Mouse (Mus musculus) kidney, embryonic 16.5 days (tissue): Measurements from ENCODE around the gene Amd1. TPM values are rescaled to one million over a fixed set of nuclear protein-coding genes. Genes with fewer than 3 reads are reported as not detected.

Experiments
- ATAC-seq: fragments of 200-750 bp; cut with Nextera tagmentation; 2 replicates; pipeline ENCODE4 v1.8.0; 2017; ENCODE audit warnings: moderate TSS enrichment; ENCODE audit not compliant: low FRiP score, low TSS enrichment
- H3K27ac ChIP-seq: fragments of 300-500 bp; sonication (generic); 2 replicates; pipeline ENCODE4 v1.5.1; 2014; ENCODE audit warnings: low read length
- H3K27me3 ChIP-seq: fragments of 300-500 bp; sonication (generic); 2 replicates; pipeline ENCODE4 v1.6.1; 2014; ENCODE audit warnings: low read length, control low read depth, mixed read lengths; ENCODE audit not compliant: insufficient read depth
- H3K36me3 ChIP-seq: fragments of 300-500 bp; sonication (generic); 2 replicates; pipeline ENCODE4 v1.6.1; 2014; ENCODE audit warnings: low read length, control low read depth, mixed read lengths; ENCODE audit not compliant: insufficient read depth
- H3K4me1 ChIP-seq: fragments of 300-500 bp; sonication (generic); 2 replicates; pipeline ENCODE4 v1.6.1; 2014; ENCODE audit warnings: low read length, control low read depth, mixed read lengths; ENCODE audit not compliant: insufficient read depth
- H3K4me2 ChIP-seq: fragments of 300-500 bp; sonication (generic); replicated peaks from 2 replicates; pipeline ENCODE4 v1.6.1; 2014; ENCODE audit warnings: low read depth, low read length
- H3K4me3 ChIP-seq: fragments of 300-500 bp; sonication (generic); 2 replicates; pipeline ENCODE4 v1.5.1; 2014; ENCODE audit warnings: mild to moderate bottlenecking, low read length
- H3K9ac ChIP-seq: fragments of 300-500 bp; sonication (generic); replicated peaks from 2 replicates; pipeline ENCODE4 v1.6.1; 2014; ENCODE audit warnings: low read length
- H3K9me3 ChIP-seq: fragments of 300-500 bp; sonication (generic); 2 replicates; pipeline ENCODE4 v1.6.1; 2016; ENCODE audit warnings: low read length, control low read depth
- WGBS: fragments of 180-500 bp; shearing (Covaris S2); extraction: QIAGEN DNeasy Blood & Tissue Kit; methylation state at CpG from one replicate; pipeline ENCODE4 v1.1.7; 2014; 5-methylcytosine and 5-hydroxymethylcytosine counted together
- polyA plus RNA-seq: library from polyadenylated mRNA; unstranded; fragments of >200 nt; fragmentation: Nextera tagmentation; extraction: Ambion mirVana; gene quantifications from 2 replicates; pipeline ENCODE4 v1.2.1, GENCODE M21; 2015

Gene Amd1
- polyA plus RNA-seq, 1 experiment from 2014 or later, result 53.1 TPM

DNA sequence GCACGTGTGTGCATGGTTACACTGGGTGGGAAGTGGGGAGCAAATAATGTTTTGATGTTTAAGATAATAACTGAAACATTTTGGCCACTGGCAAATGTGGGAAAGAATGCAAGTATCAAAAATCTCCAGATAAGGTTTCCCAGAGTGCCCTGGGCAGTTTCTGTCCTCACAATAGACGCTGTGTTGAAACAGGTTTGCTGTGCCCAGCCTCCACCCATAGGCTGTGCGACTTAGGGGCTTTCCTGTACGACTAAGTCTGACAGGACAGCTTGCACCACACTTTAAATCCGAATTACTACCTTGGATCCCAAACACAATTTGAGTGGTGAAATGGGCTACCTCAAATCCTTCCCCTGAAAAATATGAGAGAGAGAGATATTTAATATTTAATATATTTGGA is 23.7 kb downstream of the Amd1 start:
- WGBS, result 61% methylated on average over 5 of the region's 5 CpGs
- no peaks in the 10 kb centered on the region for H3K9me3 ChIP-seq

DNA sequence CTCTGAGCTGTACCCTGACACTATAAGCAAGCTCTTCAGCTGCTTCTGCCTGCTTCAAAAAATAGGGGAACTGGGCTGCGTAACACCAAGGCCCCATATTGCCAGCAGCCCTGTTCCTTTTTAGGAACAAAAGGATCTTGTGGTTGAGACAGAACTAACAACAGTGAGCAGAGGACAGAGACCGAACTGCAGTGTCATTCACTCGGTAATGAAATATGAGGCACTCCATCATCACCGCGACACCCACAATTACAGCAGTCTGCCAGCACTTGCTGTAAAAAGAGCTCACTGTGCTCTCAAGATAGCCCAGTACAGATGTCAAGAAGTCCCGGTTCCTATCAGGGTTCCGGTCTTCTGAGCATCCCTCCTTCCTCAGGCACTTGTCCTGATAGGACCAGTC is 26.0 kb downstream of the Amd1 start:
- ATAC-seq, result no peak
- Histone ChIP-seq H3K4me1 (no peaks in the 10 kb centered on the region), H3K4me3 (no peak overlapping the region), H3K9ac (no peak overlapping the region), H3K27ac (no peak overlapping the region), H3K36me3 (no peaks in the 10 kb centered on the region), H3K9me3 (no peaks in the 10 kb centered on the region), H3K4me2 (no peak overlapping the region), H3K27me3 (no peaks in the 10 kb centered on the region)
- 63% methylated on average over 7 of the region's 7 CpGs for WGBS

More for the DNA sequence above, 23.7 kb downstream of the Amd1 start:
- no peak for ATAC-seq
- no peak overlapping the region for H3K4me2 ChIP-seq
- H3K36me3 ChIP-seq, result no peaks in the 10 kb centered on the region
- H3K4me3 ChIP-seq, result no peak overlapping the region
- no peaks in the 10 kb centered on the region for H3K27me3 ChIP-seq
- H3K27ac ChIP-seq, result no peak overlapping the region
- H3K4me1 ChIP-seq, result no peaks in the 10 kb centered on the region
- H3K9ac ChIP-seq, result no peak overlapping the region

DNA sequence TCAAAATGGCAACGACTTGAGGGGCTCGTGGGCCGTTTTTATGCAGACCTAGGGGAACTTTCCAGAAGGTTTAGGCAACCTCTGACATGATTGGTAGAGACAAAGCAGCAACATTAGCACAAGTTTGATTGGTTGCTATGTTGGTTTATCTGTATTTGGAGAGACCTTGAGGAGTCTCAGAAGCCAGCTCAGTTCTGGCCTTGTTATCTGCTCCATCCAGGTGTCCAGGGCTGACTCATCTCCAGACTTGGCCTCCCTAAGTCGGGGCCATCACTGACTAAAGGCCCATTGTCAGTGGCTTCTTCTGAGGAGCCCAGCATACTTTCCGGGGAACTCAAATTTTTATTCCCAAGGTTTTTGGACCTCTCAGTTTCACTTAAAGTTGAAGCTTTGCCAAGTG is 28.0 kb downstream of the Amd1 start:
- Histone ChIP-seq H3K36me3 (no peaks in the 10 kb centered on the region), H3K9ac (no peak overlapping the region), H3K4me2 (no peak overlapping the region), H3K27me3 (no peaks in the 10 kb centered on the region), H3K9me3 (no peaks in the 10 kb centered on the region), H3K27ac (no peak overlapping the region), H3K4me3 (no peak overlapping the region), H3K4me1 (no peaks in the 10 kb centered on the region)
- 87% methylated on average over 5 of the region's 5 CpGs for WGBS
- ATAC-seq, result no peak

DNA sequence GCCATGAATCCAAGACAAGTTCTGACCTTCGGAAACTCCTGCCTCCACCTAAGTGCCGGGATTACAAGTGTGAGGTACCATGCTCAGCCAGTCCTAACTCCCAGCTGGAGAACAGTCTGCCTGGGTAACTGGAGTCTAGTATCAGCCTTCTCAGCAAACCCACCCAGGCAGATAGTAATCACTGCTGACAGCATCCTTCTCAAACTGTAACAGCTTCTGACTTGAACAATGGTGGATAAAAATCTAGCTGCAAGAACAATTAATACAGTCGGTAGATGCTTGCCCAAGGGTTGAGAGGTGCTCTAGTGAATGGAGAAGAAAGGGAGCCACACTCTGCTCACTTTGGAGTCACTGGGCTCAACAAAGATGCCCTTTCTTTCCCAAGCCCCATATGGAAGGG is 30.8 kb downstream of the Amd1 start:
- no peak overlapping the region for H3K9ac ChIP-seq
- no peak for ATAC-seq
- H3K36me3 ChIP-seq, result no peaks in the 10 kb centered on the region
- 86% methylated on average over 3 of the region's 3 CpGs for WGBS
- no peaks in the 10 kb centered on the region for H3K4me1 ChIP-seq
- H3K27me3 ChIP-seq, result no peaks in the 10 kb centered on the region
- no peak overlapping the region for H3K27ac ChIP-seq
- no peak overlapping the region for H3K4me3 ChIP-seq
- no peak overlapping the region for H3K4me2 ChIP-seq
- no peaks in the 10 kb centered on the region for H3K9me3 ChIP-seq

DNA sequence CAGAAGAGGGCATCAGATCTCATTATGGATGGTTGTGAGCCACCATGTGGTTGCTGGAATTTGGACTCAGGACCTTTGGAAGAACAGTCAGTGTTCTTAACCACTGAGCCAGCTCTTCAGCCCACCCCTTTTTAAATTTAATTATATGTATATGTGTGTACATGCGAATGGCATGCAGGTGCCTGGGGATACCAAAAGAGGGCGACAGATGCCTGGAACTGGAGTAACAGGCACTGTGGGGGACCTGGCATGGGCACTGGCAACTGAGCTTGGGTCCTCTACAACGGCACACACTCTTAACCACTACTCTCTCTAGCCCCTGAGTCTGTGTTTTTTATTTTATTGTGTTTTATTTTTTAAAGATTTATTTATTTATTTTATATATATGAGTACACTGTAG is 37.1 kb downstream of the Amd1 start:
- no peaks in the 10 kb centered on the region for H3K9me3 ChIP-seq
- WGBS, result 85% methylated on average over 3 of the region's 3 CpGs
- no peak for ATAC-seq
- H3K36me3 ChIP-seq, result no peaks in the 10 kb centered on the region
- H3K4me3 ChIP-seq, result no peak overlapping the region
- no peak overlapping the region for H3K4me2 ChIP-seq
- H3K27me3 ChIP-seq, result no peaks in the 10 kb centered on the region
- H3K27ac ChIP-seq, result no peak overlapping the region
- H3K9ac ChIP-seq, result no peak overlapping the region
- H3K4me1 ChIP-seq, result no peaks in the 10 kb centered on the region

DNA sequence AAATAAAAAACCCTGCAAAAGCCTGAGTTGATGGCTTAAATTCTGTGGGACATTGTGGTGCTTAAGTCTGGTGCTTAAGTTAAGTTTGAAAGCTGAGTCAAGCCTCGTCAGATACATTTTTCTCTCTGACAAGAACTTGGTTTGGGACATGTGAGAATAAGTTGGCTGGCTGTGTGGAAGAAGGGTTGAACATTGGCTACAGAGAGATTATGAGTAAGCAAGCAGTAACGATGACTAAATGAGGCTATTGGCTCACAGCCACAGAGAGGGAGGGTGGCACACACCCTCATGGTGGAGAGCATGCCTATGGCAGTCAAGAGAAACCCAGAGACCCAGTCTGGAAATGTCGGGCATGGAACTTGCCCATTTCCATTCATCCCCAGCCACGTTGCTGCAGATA is 38.3 kb downstream of the Amd1 start:
- Histone ChIP-seq H3K27ac (no peak overlapping the region), H3K9ac (no peak overlapping the region), H3K4me2 (no peak overlapping the region), H3K36me3 (no peaks in the 10 kb centered on the region), H3K9me3 (no peaks in the 10 kb centered on the region), H3K4me3 (no peak overlapping the region), H3K4me1 (peaks cover 4% of the 10 kb centered on the region; the same call in 1 of the 2 replicates), H3K27me3 (no peaks in the 10 kb centered on the region)
- ATAC-seq, result no peak
- WGBS, result 90% methylated on average over 4 of the region's 4 CpGs

DNA sequence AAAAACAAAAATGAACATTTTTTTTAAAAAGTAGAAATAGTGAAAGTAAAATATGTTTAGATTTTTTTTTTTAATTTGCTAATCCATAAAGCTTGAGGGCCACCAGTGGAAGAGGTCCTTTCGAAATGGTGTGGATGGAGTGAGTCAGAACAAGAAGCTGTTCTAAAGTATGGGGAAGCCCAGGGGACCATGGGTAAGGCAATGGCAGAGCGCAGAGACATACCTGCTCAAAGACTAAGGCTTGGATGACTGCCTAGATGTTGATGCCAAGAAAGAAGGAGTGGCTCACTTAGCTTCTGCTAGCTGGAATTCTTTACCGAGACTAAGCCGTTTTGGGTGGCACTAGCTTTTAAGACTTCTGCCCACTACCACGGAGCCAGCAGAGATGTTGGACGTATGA is 39.8 kb downstream of the Amd1 start:
- H3K27me3 ChIP-seq, result no peaks in the 10 kb centered on the region
- no peaks in the 10 kb centered on the region for H3K36me3 ChIP-seq
- 90% methylated on average over 6 of the region's 6 CpGs for WGBS
- no peak overlapping the region for H3K9ac ChIP-seq
- H3K4me3 ChIP-seq, result no peak overlapping the region
- H3K4me2 ChIP-seq, result no peak overlapping the region
- H3K4me1 ChIP-seq, result peaks cover 4% of the 10 kb centered on the region; the same call in 1 of the 2 replicates
- H3K27ac ChIP-seq, result no peak overlapping the region
- ATAC-seq, result no peak
- H3K9me3 ChIP-seq, result no peaks in the 10 kb centered on the region

DNA sequence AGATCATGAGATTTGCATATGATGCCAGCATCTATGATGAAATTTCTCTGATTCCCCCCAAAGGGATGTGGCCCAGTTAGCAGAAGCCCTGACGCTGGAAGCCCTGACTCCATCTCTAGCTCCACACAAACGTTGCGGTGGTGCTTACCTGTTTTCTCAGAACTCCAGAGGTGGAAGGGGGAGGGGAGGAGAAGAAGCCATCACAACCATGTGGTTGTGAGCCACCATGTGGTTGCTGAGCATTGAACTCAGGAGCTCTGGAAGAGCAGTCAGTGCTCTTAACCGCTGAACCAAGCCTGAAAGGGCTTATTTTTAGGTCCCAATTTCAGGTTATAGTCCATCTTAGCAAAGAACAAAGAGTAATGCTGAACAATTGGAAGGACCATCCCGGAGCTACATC is 41.7 kb downstream of the Amd1 start:
- WGBS, result 46% methylated on average over 5 of the region's 5 CpGs
- ATAC-seq, result no peak
- H3K9me3 ChIP-seq, result no peaks in the 10 kb centered on the region
- H3K27me3 ChIP-seq, result no peaks in the 10 kb centered on the region
- H3K4me1 ChIP-seq, result peaks cover 12% of the 10 kb centered on the region
- no peaks in the 10 kb centered on the region for H3K36me3 ChIP-seq
- no peak overlapping the region for H3K9ac ChIP-seq
- no peak overlapping the region for H3K4me3 ChIP-seq
- no peak overlapping the region for H3K4me2 ChIP-seq
- no peak overlapping the region for H3K27ac ChIP-seq

DNA sequence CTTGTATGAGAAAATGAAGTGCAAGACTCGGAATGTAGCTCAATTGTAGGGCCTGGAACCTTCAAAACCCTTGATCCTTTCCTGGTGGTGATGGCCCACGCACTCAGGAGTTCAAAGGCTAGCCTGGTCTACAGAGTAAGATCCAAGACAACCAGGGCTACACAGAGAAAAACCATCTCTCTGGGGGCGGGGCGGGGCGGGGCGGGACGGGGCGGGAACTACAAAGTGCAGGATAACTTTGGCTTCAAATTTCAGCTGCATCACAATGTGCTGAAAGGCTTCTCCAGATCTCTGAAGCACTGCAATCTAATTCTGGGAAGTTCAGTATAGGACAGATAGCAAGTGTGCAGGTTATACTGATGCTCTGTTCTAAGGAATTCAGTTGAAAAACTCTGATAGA is 42.4 kb downstream of the Amd1 start:
- H3K27ac ChIP-seq, result no peak overlapping the region
- peaks cover 12% of the 10 kb centered on the region for H3K4me1 ChIP-seq
- no peak overlapping the region for H3K4me3 ChIP-seq
- H3K4me2 ChIP-seq, result 0 out of 2 replicates have a peak overlapping the region, but pooled peaks have one; percentile 89
- H3K27me3 ChIP-seq, result no peaks in the 10 kb centered on the region
- 18% methylated on average over 8 of the region's 8 CpGs for WGBS
- no peaks in the 10 kb centered on the region for H3K9me3 ChIP-seq
- ATAC-seq, result no peak
- 0 out of 2 replicates have a peak, but pooled peaks cover 3% of the 10 kb centered on the region for H3K36me3 ChIP-seq
- no peak overlapping the region for H3K9ac ChIP-seq

DNA sequence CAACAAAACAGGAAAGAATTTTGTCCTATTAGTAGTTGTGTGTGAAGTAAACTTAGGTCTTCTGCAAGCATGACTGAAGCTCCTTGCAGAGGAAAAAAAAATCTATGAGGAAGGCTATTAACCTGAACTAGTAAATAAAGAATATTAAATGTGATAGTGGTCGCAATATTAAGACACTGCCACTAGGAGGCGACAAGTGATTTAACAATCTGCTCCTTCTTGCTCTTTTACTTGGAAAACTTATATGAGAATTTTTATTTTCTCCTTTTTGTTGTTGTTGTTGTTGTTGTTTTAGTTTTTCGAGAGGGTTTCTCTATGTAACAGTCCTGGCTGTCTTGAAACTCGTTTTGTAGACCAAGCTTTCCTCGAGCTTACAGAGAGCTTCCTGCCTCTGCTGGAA is 43.0 kb downstream of the Amd1 start:
- peak overlapping the region; percentile 13 for H3K4me3 ChIP-seq
- H3K9me3 ChIP-seq, result no peaks in the 10 kb centered on the region
- peak overlapping the region; percentile 98 for H3K27ac ChIP-seq
- H3K4me1 ChIP-seq, result peaks cover 12% of the 10 kb centered on the region
- no peak overlapping the region for H3K9ac ChIP-seq
- H3K36me3 ChIP-seq, result peaks cover 8% of the 10 kb centered on the region; the same call in 1 of the 2 replicates
- no peak for ATAC-seq
- 2% methylated on average over 5 of the region's 5 CpGs for WGBS
- peak overlapping the region; percentile 89 for H3K4me2 ChIP-seq
- no peaks in the 10 kb centered on the region for H3K27me3 ChIP-seq
